Mouse (Mus musculus): ENCODE measurements around the gene Bcl2a1b. TPM values are rescaled to one million over a fixed set of nuclear protein-coding genes. Genes with fewer than 3 reads are reported as not detected.
A peak's percentile ranks its signal among the peaks of the same experiment; 100 is the strongest.
"Not testable (repeated sequence)": the region's sequence is repeated elsewhere in the genome, so short reads cannot be mapped to it uniquely, and the experiment has no call there.

The Bcl2a1b gene
- polyA plus RNA-seq, 1 experiment: 6.7 TPM

GRCm38 (mm10) chr9:89220704-89221287 lies 21.8 kb downstream of the Bcl2a1b start:
- H3K27ac ChIP-seq (ENCODE audit: insufficient read depth, low read depth, low read length): peak overlapping the region; percentile 69
- H3K4me1 ChIP-seq (ENCODE audit: control insufficient read depth, insufficient read depth, low read length): peaks cover 24% of the 10 kb centered on the region
- not testable (repeated sequence) for H3K4me3 ChIP-seq (ENCODE audit: insufficient read depth, low read length)

- no peak overlapping the region for H3K27ac ChIP-seq (ENCODE audit: insufficient read depth, low read depth, low read length)
- H3K4me3 ChIP-seq (ENCODE audit: insufficient read depth, low read length): no peak overlapping the region
- peaks cover 15% of the 10 kb centered on the region for H3K4me1 ChIP-seq (ENCODE audit: control insufficient read depth, insufficient read depth, low read length)
- no peak for TF ChIP-seq CTCF (IDR thresholded peaks at IDR 0.05; ENCODE audit: low read depth, low read length)
- TF ChIP-seq POLR2A (IDR thresholded peaks at IDR 0.05; ENCODE audit: borderline replicate concordance, low read depth, low read length): no peak
These were observed 27.1 kb downstream of the Bcl2a1b start for GRCm38 (mm10) chr9:89226071-89226470.

GRCm38 (mm10) chr9:89228122-89228521 lies 29.1 kb downstream of the Bcl2a1b start:
- Histone ChIP-seq H3K4me1 (ENCODE audit: control insufficient read depth, insufficient read depth, low read length) (peaks cover 7% of the 10 kb centered on the region), H3K27ac (ENCODE audit: insufficient read depth, low read depth, low read length) (no peak overlapping the region), H3K4me3 (ENCODE audit: insufficient read depth, low read length) (no peak overlapping the region)
- TF ChIP-seq POLR2A (IDR thresholded peaks at IDR 0.05; ENCODE audit: borderline replicate concordance, low read depth, low read length): no peak
- TF ChIP-seq CTCF (IDR thresholded peaks at IDR 0.05; ENCODE audit: low read depth, low read length): no peak

- not testable (repeated sequence) for H3K4me3 ChIP-seq (ENCODE audit: insufficient read depth, low read length); H3K4me1 ChIP-seq (ENCODE audit: control insufficient read depth, insufficient read depth, low read length); H3K27ac ChIP-seq (ENCODE audit: insufficient read depth, low read depth, low read length)
These were observed 32.0 kb downstream of the Bcl2a1b start for GRCm38 (mm10) chr9:89230897-89231497.

GRCm38 (mm10) chr9:89237131-89237530 lies 38.1 kb downstream of the Bcl2a1b start:
- not testable (repeated sequence) for H3K4me3 ChIP-seq (ENCODE audit: insufficient read depth, low read length); H3K4me1 ChIP-seq (ENCODE audit: control insufficient read depth, insufficient read depth, low read length); H3K27ac ChIP-seq (ENCODE audit: insufficient read depth, low read depth, low read length)

- not testable (repeated sequence) for H3K27ac ChIP-seq (ENCODE audit: insufficient read depth, low read depth, low read length); H3K4me3 ChIP-seq (ENCODE audit: insufficient read depth, low read length); H3K4me1 ChIP-seq (ENCODE audit: control insufficient read depth, insufficient read depth, low read length)
These were observed 40.0 kb downstream of the Bcl2a1b start for GRCm38 (mm10) chr9:89238976-89239505.

- H3K4me3 ChIP-seq (ENCODE audit: insufficient read depth, low read length); H3K4me1 ChIP-seq (ENCODE audit: control insufficient read depth, insufficient read depth, low read length); H3K27ac ChIP-seq (ENCODE audit: insufficient read depth, low read depth, low read length): not testable (repeated sequence)
These were observed 41.6 kb downstream of the Bcl2a1b start for GRCm38 (mm10) chr9:89240516-89241019.

- Histone ChIP-seq H3K27ac (ENCODE audit: insufficient read depth, low read depth, low read length) (peak overlapping the region; percentile 89), H3K4me3 (ENCODE audit: insufficient read depth, low read length) (no peak overlapping the region), H3K4me1 (ENCODE audit: control insufficient read depth, insufficient read depth, low read length) (peaks cover 62% of the 10 kb centered on the region)
- TF ChIP-seq POLR2A (IDR thresholded peaks at IDR 0.05; ENCODE audit: borderline replicate concordance, low read depth, low read length): no peak
- no peak for TF ChIP-seq CTCF (IDR thresholded peaks at IDR 0.05; ENCODE audit: low read depth, low read length)
These were observed 54.4 kb downstream of the Bcl2a1b start for GRCm38 (mm10) chr9:89253400-89253799.

- peak overlapping the region; percentile 87 for H3K27ac ChIP-seq (ENCODE audit: insufficient read depth, low read depth, low read length)
- TF ChIP-seq POLR2A (IDR thresholded peaks at IDR 0.05; ENCODE audit: borderline replicate concordance, low read depth, low read length) (no peak), CTCF (IDR thresholded peaks at IDR 0.05; ENCODE audit: low read depth, low read length) (no peak)
- peaks cover 68% of the 10 kb centered on the region for H3K4me1 ChIP-seq (ENCODE audit: control insufficient read depth, insufficient read depth, low read length)
- H3K4me3 ChIP-seq (ENCODE audit: insufficient read depth, low read length): no peak overlapping the region
These were observed 57.7 kb downstream of the Bcl2a1b start for GRCm38 (mm10) chr9:89256556-89257335.

Other genes with a start within 250 kb of the Bcl2a1b start
- not detected in 2 replicates for gene Bcl2a1a, start 242.3 kb upstream of the Bcl2a1b start, polyA plus RNA-seq (2012; ENCODE audit: insufficient read depth, insufficient read length, missing spikeins)
- gene Trim43b, start 106.4 kb upstream of the Bcl2a1b start, polyA plus RNA-seq (2012; ENCODE audit: insufficient read depth, insufficient read length, missing spikeins): not detected in 2 replicates
- gene Gm29094, start 170 bp downstream of the Bcl2a1b start, polyA plus RNA-seq (2012; ENCODE audit: insufficient read depth, insufficient read length, missing spikeins): not detected in 2 replicates
- 50.4 and 80.4 TPM in 2 replicates for gene Mthfs, start 11.5 kb downstream of the Bcl2a1b start, polyA plus RNA-seq (2012; ENCODE audit: insufficient read depth, insufficient read length, missing spikeins)